Mouse (Mus musculus): ENCODE results near the gene Ankrd33b. TPM values are rescaled to one million over a fixed set of nuclear protein-coding genes. Genes with fewer than 3 reads are reported as not detected.

The Ankrd33b gene
- total RNA-seq, 2 experiments from 2014 or later, result 1.2 TPM

DNA sequence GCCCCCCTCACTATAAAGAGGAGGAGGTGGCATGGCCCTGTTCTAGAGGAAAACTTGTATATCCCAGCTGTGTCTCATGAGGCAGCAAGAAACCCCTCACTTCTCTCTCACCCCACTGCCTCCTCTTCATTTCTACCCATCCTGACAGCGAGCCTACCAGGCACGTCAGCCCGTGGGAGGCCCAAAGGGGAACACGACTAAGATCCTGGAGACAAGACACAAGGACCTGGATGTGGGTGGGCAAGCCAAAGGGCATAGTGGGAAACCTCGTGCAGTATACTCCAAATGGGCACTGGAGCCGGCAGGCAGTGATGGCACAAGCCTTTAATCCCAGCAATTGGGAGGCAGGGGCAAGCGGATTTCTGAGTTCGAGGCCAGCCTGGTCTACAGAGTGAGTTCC is 1.0 kb upstream of the Ankrd33b start:
- no peak for DNase-seq

DNA sequence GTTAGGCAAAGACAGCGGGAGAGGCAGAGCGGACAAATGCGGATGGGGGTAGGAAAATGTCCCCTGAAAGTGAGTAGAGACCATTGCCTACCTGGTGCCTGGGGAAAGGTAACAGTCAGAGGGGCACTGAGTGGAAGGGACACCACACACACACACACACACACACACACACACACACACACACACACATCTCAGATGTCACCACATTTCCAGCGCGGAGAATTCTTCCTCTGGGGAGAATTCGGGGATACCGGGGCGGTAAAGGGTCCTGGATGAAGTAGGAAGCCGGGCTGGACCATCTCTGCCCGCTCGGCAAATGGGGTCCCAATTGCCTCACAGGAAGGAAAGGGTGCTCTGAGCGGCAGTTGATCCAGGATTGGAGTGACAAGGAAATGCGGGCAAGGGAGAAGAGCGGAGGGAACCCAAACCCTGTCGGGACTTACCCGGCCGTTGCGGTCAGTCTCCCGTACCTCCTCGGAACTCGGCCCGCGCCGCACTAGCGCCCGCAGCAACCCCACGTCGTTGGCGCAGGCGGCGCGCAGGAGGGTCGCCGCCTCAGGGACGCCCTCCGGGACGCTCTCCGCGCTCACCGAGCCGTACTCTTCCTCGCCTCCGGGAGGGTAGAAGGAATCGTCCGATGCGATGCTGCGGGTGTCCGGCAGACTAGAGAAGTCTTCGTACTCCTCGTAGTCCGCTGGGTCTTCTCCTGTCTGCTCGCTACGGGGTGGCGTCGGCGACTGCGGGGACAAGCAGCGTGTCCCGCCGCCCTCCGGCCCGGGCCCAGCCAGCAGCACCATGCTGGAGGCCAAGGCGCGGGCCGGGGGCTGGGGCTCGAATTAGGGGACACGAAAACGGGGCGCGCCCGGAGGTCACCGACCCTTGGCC is 688 bp downstream of the Ankrd33b start:
- DNase-seq, result no peak

DNA sequence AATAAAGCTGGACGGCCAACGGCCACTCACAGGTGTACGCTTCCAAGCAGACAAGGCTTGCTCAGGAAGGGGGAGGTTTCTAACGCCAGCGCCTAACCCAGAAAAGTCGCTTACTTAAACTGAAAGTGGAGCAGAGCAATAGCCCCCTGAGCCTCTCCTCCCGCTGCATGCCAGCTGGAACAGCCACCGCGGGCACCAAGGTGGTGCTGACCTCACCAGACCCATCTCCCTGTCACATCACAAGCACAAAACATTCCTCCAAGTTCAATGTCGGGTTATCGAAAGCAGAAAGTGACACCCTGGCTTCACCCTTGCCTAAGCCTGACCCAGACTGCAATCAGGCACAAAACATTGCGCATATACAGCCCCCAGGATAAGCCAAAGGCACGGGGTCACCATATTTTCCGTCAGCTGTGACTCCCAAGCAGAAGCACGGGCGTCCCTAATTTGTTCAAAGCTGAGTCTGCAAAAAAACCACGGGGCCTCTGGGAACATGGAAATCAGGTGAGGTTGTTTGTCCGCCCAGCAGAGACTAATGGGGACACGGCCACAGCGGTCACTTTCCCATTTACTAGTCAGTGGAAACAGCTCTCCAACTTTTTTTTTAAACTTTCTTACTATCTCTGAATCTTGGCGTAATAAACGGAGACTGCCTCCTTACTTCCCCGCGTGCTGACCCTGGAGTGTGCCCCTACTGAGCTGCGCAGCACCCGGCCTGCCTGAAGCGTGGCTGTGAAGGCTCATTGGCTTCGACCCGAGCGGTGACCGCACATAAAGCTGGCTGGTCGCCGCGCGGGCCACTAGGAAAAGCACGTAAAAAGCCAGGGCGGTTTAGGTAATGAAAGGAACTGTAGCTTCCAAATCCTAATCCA is 1.6 kb downstream of the Ankrd33b start:
- DNase-seq, result peak; percentile 15 to 35

DNA sequence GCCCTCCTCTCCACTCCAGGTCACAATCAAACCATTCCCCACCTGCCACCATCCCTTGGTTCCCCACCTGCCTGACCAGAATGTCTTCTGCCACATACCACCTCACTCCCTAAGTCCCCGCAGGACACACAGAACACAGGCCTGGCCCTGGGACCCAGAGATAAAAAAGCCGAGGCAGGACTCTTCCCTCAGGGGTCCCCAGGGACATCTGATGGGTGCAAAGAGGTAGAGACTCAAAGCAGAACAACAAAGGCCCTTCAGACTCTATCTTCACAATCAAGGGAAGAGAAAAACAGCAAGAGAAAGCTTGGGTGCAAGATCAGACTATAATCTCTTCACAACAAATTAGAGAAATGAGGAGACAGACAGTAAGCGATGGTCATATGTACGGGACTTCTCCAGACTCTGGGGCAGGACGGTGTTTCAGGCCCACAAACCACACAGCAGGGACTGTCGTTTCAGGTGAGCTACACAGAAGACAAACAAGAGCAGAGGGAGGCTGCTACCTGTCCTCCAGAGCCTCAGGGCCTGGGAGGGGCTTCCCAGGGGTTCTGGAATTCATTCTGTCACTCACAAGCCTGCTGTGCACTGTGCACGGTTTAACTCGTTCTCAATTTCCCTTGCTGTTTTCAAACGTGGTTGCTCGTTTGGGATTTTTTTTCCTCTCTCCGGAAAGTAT is 2.3 kb downstream of the Ankrd33b start:
- DNase-seq, result no peak

DNA sequence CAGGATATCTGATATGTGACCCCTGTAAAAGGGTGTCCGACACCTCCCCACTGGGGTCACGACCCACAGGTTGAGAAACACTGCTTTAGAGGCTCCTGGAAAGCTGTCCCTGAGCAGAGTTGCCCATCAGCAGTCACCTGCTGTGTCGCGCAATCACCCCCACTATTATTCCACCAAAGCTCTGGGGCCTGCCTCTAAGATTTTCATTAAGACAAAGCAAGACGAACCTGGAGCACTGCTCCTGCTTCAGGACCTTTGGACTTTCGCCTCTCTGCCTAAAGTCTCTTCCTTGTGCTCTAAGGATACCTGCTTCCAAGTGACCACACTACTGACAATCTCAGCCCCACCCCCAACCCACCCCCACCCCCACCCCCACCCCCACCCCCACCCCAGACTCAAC is 3.1 kb downstream of the Ankrd33b start:
- DNase-seq, result no peak

DNA sequence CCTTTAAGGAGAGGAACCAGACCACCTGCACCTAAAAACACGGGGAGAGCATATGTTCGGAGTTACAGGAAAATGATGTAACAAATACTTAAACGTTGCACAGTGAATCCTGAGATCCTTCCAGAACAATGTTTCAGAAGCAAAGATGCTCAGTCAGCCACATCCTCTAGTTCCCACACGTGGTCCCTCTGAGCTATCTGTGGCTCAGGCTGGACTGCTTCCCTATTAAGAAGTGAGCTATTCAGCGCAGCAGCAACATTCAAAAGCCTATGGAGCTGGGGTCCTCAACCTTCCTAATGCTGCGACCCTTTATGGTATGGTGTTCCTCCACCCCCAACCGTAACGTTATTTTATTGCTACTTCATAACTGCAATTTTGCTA is 3.6 kb downstream of the Ankrd33b start:
- DNase-seq, result no peak

DNA sequence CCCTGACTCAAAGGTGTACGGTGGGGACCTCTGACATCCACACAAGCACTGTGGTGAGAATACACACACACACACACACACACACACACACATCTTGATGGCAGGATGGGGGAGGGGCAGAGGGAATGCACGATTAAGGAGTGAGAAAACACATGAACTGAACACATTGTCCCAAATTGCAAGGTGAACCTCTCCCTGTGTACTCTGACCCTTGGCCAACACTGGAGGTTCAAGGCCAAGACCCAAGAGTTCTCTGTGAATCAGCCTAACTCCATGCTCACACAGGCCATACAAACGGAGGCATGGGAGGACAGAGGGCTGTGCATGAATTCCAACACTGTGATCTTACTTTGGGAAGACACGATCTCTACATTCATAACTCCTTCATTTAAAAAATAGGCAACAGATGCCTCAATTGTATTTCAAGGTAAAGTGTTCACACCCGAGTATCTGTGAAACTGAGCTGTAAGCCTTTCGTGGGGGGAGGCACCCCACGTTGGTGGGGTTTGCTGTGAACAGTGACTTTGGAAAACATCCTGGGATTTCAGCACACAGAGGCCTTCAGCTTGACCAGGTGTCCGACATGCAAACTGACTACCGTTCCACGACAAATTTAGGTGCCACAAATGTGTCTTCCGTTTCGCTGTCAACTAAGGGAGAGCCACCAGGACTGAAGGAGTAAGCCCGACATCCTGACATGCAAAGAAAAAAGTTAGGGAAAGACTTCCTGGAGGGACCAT is 4.1 kb downstream of the Ankrd33b start:
- no peak for DNase-seq

DNA sequence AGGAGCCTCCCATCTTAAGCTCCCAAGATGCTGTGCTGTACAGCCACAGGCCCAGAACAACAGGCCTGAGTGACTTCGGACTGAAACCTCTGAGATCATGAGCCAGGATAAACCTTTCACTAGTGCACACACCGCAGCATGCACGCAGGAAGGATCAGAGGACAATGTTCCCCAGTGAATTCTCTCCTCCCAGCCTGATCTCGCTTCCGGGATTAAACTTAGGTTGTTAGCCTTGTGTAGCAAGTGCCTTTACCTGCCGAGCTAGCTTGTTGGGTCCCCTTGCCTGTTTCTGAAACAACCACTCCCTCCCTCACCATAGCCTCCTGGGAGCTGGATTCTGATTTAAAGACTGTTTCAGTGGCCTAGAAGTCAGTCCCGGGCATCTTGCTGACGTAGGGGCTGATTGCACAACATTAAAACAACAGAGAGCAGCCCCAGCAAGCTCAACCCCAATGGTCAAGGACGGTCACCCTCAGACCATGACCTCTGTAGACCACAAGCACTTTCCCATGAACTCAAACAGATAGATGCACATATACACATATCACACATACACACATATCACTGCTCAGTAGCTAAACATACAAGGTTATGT is 6.2 kb downstream of the Ankrd33b start:
- DNase-seq, result no peak

DNA sequence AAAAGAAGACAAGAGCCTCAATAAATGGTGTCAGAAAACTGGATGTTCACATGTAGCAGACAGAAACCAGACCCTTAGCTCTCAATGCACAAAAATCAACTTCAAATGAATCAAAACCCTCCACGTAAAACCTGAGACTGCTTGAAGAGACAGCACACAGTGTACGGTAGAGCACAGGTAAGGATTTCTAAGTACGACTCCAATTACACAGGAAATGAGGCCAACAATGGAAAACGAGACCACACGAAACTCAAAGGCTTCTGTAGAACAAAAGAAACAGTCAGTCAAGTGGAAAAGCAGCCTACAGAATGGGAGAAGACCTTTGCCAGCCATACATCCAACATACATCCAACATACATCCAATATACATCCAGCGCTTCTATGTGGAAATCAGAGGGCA is 6.9 kb downstream of the Ankrd33b start:
- DNase-seq, result no peak

DNA sequence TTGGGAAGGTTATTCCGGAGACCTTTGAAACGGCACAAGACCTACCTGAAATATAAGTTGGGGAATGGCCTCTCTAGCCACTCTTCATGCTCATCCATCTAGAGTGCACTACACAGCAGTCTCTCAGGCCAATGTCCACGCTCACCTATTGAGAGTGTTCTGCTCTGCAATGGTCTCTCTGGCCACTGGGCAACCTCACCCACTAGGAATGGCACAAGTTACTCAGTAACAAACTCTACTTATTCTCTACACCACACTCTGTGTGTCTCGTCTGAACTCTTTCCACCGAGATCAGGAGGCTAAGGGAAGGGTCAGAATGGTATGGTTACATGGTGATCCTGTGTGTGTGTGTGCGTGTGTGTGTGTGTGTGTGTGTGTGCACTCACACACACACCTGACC is 7.7 kb downstream of the Ankrd33b start:
- DNase-seq, result no peak

DNA sequence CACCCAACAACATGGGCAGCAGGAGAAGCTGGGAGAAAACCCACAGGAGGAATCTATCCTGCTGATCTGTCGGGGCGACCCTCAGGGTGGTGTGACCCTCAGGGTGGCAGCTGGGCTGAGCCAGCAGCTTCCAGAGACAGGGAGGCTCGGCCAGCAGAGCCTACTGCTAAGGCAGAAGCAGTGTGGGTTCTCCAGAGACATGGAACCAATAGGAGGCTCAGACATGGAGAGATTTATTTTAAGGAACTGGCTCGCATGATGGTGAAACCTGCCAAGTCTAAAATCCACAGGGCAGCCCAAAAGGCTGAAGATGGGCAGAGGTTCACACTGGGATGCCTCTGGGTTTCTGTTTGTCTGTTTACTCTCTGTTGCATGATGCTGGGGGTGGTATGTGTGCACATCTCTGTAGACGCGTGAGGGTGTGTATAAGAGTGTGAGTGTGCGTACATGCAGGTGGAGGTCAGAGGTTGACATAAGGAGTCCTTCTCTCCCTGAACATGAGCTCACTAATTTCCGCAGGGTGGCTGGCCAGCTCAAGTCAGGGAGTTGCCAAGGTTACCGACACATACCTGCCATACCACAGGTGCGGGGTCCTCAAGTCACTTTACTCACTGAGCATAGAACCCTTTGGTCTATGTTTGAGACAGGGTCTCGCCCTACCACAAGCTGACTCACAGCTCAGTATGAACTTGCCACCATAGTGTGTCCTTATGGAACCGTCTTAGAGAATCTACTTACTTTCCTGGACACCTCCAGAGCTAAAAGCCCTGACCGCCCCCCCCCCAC is 14.8 kb downstream of the Ankrd33b start:
- no peak for DNase-seq

DNA sequence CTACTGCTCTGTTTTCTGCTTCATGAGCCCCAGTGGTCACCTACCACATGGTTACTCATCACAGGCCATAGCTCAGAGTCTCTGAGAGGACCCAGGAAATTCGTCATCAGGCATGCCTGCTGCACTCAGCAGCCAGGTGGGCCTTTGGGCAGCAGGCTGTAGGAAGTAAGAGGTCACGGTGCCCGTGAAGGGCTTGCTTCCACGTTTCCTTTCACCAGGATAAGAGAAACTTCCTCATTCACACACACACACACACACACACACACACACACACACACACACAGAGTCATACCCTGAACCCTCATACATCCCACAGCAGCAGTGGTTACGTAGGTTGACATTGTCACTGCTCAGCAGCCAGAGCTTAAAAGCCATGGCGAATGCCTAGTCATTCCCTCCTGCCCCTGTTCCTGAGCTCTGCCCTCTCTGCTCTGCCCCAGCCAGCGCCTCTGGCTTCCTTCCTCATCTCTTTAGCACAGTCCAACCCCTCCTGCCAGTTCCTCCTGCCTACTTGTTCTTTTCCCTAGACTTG is 17.6 kb downstream of the Ankrd33b start:
- DNase-seq, result peak in 1 of 2 experiments; percentile 22

DNA sequence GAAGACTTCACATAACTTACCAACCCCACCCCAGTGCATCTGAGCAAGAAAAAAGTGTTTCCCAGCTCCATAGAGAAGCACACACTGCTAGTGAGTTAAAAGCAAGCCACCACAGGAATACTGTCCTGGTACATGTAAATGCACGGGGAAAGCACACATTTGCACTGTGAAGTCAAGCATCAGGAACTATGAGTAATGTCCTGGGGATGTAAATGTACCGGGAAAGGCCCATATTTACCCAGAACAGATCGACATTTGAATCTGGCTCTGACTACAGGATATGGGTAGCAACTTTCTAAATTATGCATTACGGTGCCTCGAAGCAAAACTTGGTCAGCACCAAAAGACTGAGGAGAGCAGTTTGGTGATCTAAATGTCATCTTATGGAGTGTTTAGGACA is 18.5 kb downstream of the Ankrd33b start:
- DNase-seq, result no peak

DNA sequence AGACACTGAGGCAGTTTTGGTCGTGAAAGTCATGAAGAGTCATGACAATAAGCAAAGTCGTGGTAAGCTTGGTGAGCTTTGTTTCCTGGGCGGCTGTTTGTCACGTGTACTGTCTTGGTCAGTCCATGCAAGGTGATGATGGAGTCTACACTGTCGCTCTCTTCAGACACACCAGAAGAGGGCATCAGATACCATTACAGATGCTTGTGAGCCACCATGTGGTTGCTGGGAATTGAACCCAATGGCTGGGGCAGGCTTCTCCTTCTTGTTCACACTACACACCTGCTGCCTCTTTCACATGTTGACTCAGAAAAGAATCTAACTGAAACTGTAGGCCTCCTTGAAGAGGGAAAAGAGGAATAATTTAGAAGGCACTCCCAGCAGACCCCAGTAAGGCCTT is 19.3 kb downstream of the Ankrd33b start:
- no peak for DNase-seq

DNA sequence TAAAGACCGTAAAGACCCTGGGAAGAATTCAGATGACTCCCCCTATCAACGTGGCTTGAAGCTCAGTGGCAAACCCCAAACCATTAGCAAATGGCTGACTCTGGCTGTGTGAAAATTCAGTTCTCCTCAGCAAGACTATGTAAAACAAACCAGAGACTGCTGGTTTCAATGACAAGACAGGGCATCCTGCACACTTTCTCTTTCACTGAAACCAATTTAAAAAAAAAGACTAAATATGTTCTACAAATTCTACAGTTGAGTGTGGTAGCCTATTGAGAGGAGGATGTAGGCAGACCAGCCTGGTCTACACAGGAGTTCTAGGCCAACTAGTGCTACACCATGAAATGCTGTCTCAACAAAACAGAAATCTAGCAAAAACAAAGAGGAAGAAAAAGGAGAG is 21.0 kb downstream of the Ankrd33b start:
- no peak for DNase-seq

DNA sequence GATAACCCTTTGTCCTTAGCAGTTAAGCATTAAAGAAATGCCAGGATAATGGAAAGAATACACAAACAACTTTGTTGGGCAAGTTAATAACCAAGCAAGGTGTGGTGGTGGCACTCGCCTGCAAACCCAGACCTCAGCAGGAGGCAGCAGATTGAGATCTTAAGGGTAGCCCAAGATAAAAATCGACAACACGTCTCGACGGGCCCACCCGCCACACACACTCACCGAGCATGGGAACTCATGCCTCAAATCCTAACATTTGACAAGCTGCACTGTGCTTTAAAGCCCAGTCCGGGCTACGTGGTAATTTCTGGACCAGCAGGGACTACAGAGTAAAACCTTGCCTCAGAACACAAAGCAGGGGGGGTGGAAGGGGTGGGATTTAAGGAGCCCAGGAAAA is 22.2 kb downstream of the Ankrd33b start:
- no peak for DNase-seq

DNA sequence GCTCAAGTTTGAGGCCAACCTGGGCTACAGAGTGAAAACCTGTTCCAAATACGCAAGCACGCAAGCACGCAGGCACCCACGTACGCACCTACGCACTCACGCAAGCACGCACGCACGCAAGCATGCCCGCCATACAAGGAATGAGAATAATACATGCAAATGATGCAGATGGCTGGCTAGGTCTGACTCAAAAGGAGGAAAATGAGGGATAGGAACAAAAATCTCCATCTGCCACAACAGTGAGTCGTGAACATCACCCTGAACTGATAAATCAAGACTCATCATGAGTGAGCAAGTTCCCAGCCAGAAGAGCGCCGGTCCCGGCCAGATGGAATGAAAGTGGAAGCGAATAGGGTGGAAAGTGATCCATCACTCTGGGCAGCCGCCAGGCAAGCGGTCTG is 22.7 kb downstream of the Ankrd33b start:
- DNase-seq, result no peak

DNA sequence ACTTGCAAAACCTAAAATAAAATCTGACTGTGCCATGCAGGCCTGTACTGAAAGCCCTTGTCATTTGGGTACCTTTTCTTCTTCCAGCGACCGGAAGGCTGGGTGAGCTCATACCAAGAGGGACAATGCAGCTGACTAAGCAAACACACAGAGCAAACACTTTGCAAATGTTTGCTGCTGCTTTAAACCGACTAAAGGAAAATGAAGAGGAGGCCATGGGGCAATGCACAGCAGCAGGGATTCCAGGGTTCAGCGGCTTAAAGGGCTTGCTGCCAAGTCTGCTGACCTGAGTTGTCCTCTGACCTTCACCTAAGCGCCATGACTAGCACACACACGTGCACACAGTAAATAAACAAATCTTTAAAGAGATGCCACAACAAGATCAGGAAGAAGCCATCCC is 23.9 kb downstream of the Ankrd33b start:
- DNase-seq, result peak; percentile 15 to 43

DNA sequence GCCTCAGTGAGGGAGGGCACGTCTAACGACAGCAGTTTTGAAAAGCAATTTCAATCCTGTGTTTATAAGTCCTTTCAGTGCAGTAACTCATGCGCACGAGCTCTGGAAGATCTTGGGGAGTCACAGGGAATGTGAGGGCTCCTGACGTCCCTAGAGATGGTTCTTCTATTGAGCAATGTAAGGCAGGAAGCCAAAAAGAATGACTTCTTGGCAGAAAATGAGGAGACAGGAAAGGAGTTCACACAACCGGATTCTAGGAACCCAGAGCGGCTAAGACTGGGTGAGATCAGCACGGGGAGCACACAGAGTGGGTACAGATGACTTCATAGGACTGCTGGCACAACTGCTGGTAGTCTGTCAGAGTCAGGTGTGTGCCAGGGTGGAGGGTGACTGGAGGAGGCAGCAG is 25.0 kb downstream of the Ankrd33b start:
- DNase-seq, result peak; percentile 8 to 20

DNA sequence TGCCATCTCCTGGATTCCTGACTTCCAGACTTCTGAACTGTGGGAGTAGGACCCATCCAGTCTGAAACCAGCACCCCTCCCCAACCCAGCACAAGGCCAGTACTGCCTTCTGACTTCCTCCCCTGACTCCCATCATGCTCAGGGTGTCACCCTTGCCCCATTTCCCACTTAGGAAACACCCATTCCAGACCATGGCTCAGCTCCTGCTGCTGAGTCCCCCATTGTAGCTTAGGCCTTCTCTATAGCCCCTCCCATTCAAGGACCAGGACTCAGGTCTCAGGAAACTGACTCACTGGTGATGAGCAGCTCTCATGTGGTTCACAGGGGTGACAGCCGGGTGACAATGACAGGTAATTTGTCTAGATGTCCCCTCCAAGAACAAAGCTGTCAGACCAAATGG is 25.5 kb downstream of the Ankrd33b start:
- DNase-seq, result no peak

All from adrenal gland, postnatal 36 days (tissue).